Mouse (Mus musculus) liver, adult 2 months (tissue): ENCODE measurements at regions not wholly inside any gene's neighbourhood (a gene's known extent, or its start where the extent isn't known, plus 50 kb on each side); places are given as distances from the start of the nearest gene placed in this dataset.

ENCODE experiments used
- CTCF ChIP-seq: fragments of 200-500 bp; IDR thresholded peaks from 2 replicates; pipeline ENCODE4 v1.5.1; 2011; ENCODE audit warnings: low read depth, low read length, control low read depth
- POLR2A ChIP-seq: fragments of 200-500 bp; IDR thresholded peaks from 2 replicates; pipeline ENCODE4 v1.6.1; 2011; ENCODE audit warnings: low read length, control low read depth; ENCODE audit not compliant: insufficient read depth; ENCODE audit errors: extremely low read depth

- no peak for TF ChIP-seq POLR2A
- TF ChIP-seq CTCF, result no peak
Measured at GRCm38 (mm10) chr2:78789124-78789523, 78.8 kb upstream of the Ube2e3 start.
